Mouse (Mus musculus) large intestine, adult 2 months (tissue): ENCODE results near the gene Fam219b. TPM values are rescaled to one million over a fixed set of nuclear protein-coding genes. Genes with fewer than 3 reads are reported as not detected.

Experiments
- DNase-seq: peaks from one replicate; pipeline ENCODE4 v3.0.0-alpha.2; 2012; ENCODE audit warnings: low read depth, low spot score
- WGBS: fragments of 180-500 bp; shearing (Covaris S2); methylation state at CpG from one replicate; pipeline ENCODE4 v1.1.7; 2018; 5-methylcytosine and 5-hydroxymethylcytosine counted together
- polyA plus RNA-seq: library from polyadenylated mRNA; depleted of rRNA; stranded (reverse); fragments of >200 nt; gene quantifications from 2 replicates; pipeline ENCODE4 v1.2.3, GENCODE M21; 2012; rRNA removed

Fam219b gene
- polyA plus RNA-seq, 1 experiment = 4.0 TPM

- 22% methylated on average over 7 of the region's 7 CpGs for WGBS
- DNase-seq = no peak
These were observed 22.9 kb downstream of the Fam219b start for GRCm38 (mm10) chr9:57560263-57560662.

GRCm38 (mm10) chr9:57560861-57561710 lies 23.8 kb downstream of the Fam219b start, which contains the start of gene Scamp2:
Gene Scamp2 (plus strand): TSS chr9:57560943.
- no peak for DNase-seq
- under 1% methylated on average over 37 of the region's 37 CpGs for WGBS

GRCm38 (mm10) chr9:57561711-57562099 lies 24.4 kb downstream of the Fam219b start:
- DNase-seq = no peak
- 22% methylated on average over 13 of the region's 13 CpGs for WGBS

- 20% methylated on average over 4 of the region's 4 CpGs for WGBS
- DNase-seq = no peak
These were observed 25.6 kb downstream of the Fam219b start for GRCm38 (mm10) chr9:57562896-57563372.

- WGBS = 67% methylated on average over 6 of the region's 6 CpGs
- DNase-seq = no peak
These were observed 27.3 kb downstream of the Fam219b start for GRCm38 (mm10) chr9:57564609-57565008.

GRCm38 (mm10) chr9:57565741-57566221 lies 28.5 kb downstream of the Fam219b start:
- 9% methylated on average over 10 of the region's 10 CpGs for WGBS
- DNase-seq = no peak

GRCm38 (mm10) chr9:57566846-57567245 lies 29.5 kb downstream of the Fam219b start:
- DNase-seq = no peak
- 32% methylated on average over 8 of the region's 8 CpGs for WGBS

GRCm38 (mm10) chr9:57568500-57568899 lies 31.2 kb downstream of the Fam219b start:
- WGBS = 92% methylated on average over 6 of the region's 6 CpGs
- DNase-seq = no peak

- no peak for DNase-seq
These were observed 37.1 kb downstream of the Fam219b start for GRCm38 (mm10) chr9:57574397-57574796.

- no peak for DNase-seq
- 68% methylated on average over 3 of the region's 3 CpGs for WGBS
These were observed 38.2 kb downstream of the Fam219b start for GRCm38 (mm10) chr9:57575577-57575976.

GRCm38 (mm10) chr9:57577144-57577849 lies 40.0 kb downstream of the Fam219b start:
- DNase-seq = no peak
- WGBS = 81% methylated on average over 6 of the region's 6 CpGs

GRCm38 (mm10) chr9:57584991-57585390 lies 47.7 kb downstream of the Fam219b start:
- DNase-seq = no peak
- 82% methylated on average over 3 of the region's 3 CpGs for whole genome bisulfite sequencing

- WGBS = under 1% methylated on average over 58 of the region's 58 CpGs
- peak; percentile 46 for DNase-seq
These were observed 52.1 kb downstream of the Fam219b start, which contains the start of gene Ulk3 for GRCm38 (mm10) chr9:57589224-57590126. Gene Ulk3 (plus strand): TSS chr9:57589452.

GRCm38 (mm10) chr9:57590726-57591125 lies 53.4 kb downstream of the Fam219b start:
- 64% methylated on average over 5 of the region's 5 CpGs for WGBS
- DNase-seq = no peak

Other genes with a start within 250 kb of the Fam219b start
- 24.0 and 26.8 TPM in 2 replicates for gene Ppcdc, start 97.4 kb upstream of the Fam219b start, polyA plus RNA-seq
- gene Scamp5, start 69.5 kb upstream of the Fam219b start, polyA plus RNA-seq = 52.3 and 115 TPM in 2 replicates
- 1.5 and 1.6 TPM in 2 replicates for gene Rpp25, start 33.5 kb upstream of the Fam219b start, polyA plus RNA-seq
- 594 and 647 TPM in 2 replicates for gene Cox5a, start 16.3 kb upstream of the Fam219b start, polyA plus RNA-seq
- gene Mpi, start 15.2 kb downstream of the Fam219b start, polyA plus RNA-seq = 160 and 177 TPM in 2 replicates
- gene Scamp2, start 23.4 kb downstream of the Fam219b start, polyA plus RNA-seq = 218 and 247 TPM in 2 replicates
- gene Ulk3, start 51.9 kb downstream of the Fam219b start, polyA plus RNA-seq = 17.1 and 26.9 TPM in 2 replicates
- gene Cplx3, start 68.8 kb downstream of the Fam219b start, polyA plus RNA-seq = not detected in 2 replicates
- gene Lman1l, start 83.2 kb downstream of the Fam219b start, polyA plus RNA-seq = 0.07 TPM in 1 of 2 replicates, not detected in the other
- gene Csk, start 116.1 kb downstream of the Fam219b start, polyA plus RNA-seq = 73.0 and 75.0 TPM in 2 replicates
- gene Cyp1a2, start 146.2 kb downstream of the Fam219b start, polyA plus RNA-seq = not detected in 2 replicates
- 0.04 and 0.37 TPM in 2 replicates for gene Cyp1a1, start 150.4 kb downstream of the Fam219b start, polyA plus RNA-seq
- 10.1 and 11.6 TPM in 2 replicates for gene Edc3, start 171.0 kb downstream of the Fam219b start, polyA plus RNA-seq
- 84.3 and 90.5 TPM in 2 replicates for gene Clk3, start 228.3 kb downstream of the Fam219b start, polyA plus RNA-seq